Mouse (Mus musculus): ENCODE data around the gene Peak1. TPM values are rescaled to one million over a fixed set of nuclear protein-coding genes. Genes with fewer than 3 reads are reported as not detected.

Gene Peak1
- polyA plus RNA-seq (2015; fragmentation: Nextera tagmentation; extraction: Ambion mirVana), result 2.3 and 2.6 TPM in 2 replicates

DNA sequence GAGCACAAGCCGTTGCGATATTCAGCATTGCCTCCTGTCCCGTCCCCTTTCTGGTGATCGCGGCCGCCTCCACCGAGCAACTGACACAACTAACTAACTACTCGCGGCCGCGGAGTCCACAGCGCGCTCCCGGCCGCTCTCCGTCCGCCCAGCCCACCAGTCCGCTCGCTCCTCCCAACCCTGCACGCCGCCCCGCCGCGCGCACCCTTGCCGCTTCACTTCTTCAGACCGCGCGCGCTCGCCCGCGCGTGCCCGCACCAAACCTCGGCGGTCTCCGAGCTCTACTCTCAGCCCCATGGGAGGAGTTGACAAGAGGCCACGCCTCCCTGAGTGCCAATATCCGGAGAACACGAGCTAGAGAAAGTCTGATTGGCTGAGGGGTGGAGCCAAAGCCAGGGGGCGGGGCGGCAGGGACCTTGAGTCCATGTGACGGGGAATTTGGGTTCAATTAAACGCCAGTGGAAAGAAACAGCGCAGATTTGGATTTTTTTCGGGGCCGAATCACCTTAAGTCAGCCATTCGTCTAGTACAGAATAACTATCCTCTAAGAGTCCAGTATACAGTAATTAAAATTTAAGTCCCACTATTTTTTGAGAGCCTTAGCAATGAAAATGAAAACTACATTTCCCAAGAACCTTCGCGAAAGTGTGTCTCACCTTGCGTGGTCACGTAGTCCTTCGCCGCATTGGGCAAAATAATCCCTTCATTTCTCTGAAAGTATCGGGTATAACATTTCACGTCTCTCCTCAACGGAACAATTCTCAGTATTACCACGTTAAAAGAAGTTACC, at the start of gene Peak1, which contains the start of gene Hmg20a:
TSS of gene Peak1 (minus strand) at position 120 of the 790 bp plus-strand sequence.
TSS of gene Hmg20a (plus strand) at position 662 of the 790 bp plus-strand sequence.
- peak within 1 kb of the TSS; percentile 96 for H3K4me2 ChIP-seq (ENCODE audit: low read depth, low read length)
- peak within 1 kb of the TSS; percentile 94 for H3K27ac ChIP-seq (ENCODE audit: low read depth)
- no peaks in the 10 kb centered on the region for H3K27me3 ChIP-seq (ENCODE audit: insufficient read depth, low read length)
- no peaks in the 10 kb centered on the region for H3K9me3 ChIP-seq (ENCODE audit: low read length)
- peaks cover 3% of the 10 kb centered on the region; the same call in 1 of the 2 replicates for H3K36me3 ChIP-seq (replicated peaks; ENCODE audit: insufficient read depth, low read length)
- peak within 1 kb of the TSS; percentile 79 for H3K4me3 ChIP-seq (ENCODE audit: low read depth, low read length)
- ATAC-seq (peak; percentile 96), DNase-seq (peak; percentile 100)
- peaks cover 9% of the 10 kb centered on the region; the same call in 1 of the 2 replicates for H3K4me1 ChIP-seq (ENCODE audit: insufficient read depth)
- under 1% methylated on average over 49 of the region's 59 CpGs for WGBS (ENCODE audit: insufficient replicate concordance)
- H3K9ac ChIP-seq (replicated peaks), result peak within 1 kb of the TSS; percentile 86
- TF ChIP-seq CTCF (IDR thresholded peaks at IDR 0.05; ENCODE audit: low read depth), result 0 out of 2 replicates have a peak, but pooled peaks have one; percentile 11
- TF ChIP-seq EP300 (IDR thresholded peaks at IDR 0.05; ENCODE audit: low read depth), result peak; percentile 42; the same call in 1 of the 2 replicates

DNA sequence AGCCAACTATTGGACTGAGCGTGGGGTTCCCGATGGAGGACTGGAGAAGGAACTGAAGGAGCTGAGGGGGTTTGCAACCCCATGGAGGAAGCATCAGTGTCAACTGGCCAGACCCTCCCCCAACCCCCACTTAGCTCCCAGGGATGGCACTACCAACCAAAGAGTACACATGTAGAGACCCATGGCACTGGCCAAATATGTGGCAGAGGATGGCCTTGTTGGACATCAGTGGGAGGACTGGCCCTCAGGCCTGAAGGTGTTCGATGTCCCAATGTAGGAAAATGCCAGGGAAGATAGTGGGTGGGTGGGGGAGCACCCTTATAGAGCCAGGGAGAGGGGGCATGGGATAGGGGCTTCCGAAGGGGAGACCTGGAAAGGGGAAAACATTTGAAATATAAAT, 48.4 kb upstream of the Peak1 start:
- no peak overlapping the region for H3K9ac ChIP-seq (replicated peaks)
- H3K4me3 ChIP-seq (ENCODE audit: low read depth, low read length), result no peak overlapping the region
- peaks cover 15% of the 10 kb centered on the region for H3K4me1 ChIP-seq (ENCODE audit: insufficient read depth)
- no peaks in the 10 kb centered on the region for H3K9me3 ChIP-seq (ENCODE audit: low read length)
- TF ChIP-seq CTCF (IDR thresholded peaks at IDR 0.05; ENCODE audit: low read depth), result no peak
- no peak for TF ChIP-seq EP300 (IDR thresholded peaks at IDR 0.05; ENCODE audit: low read depth)
- H3K4me2 ChIP-seq (ENCODE audit: low read depth, low read length), result no peak overlapping the region
- H3K27ac ChIP-seq (ENCODE audit: low read depth), result 0 out of 2 replicates have a peak overlapping the region, but pooled peaks have one; percentile 68
- H3K27me3 ChIP-seq (ENCODE audit: insufficient read depth, low read length), result no peaks in the 10 kb centered on the region
- 81% methylated on average over 4 of the region's 4 CpGs for WGBS (ENCODE audit: insufficient replicate concordance)
- H3K36me3 ChIP-seq (replicated peaks; ENCODE audit: insufficient read depth, low read length), result peaks cover 4% of the 10 kb centered on the region; the same call in 1 of the 2 replicates
- no peak for DNase-seq
- ATAC-seq, result no peak

GRCm38 (mm10) chr9:56464863-56465654, 47.2 kb upstream of the Peak1 start:
- peak overlapping the region; percentile 68; the same call in 1 of the 2 replicates for H3K27ac ChIP-seq (ENCODE audit: low read depth)
- peak overlapping the region; percentile 38 for H3K4me2 ChIP-seq (ENCODE audit: low read depth, low read length)
- DNase-seq, result peak; percentile 40
- no peak for TF ChIP-seq CTCF (IDR thresholded peaks at IDR 0.05; ENCODE audit: low read depth)
- TF ChIP-seq EP300 (IDR thresholded peaks at IDR 0.05; ENCODE audit: low read depth), result no peak
- H3K36me3 ChIP-seq (replicated peaks; ENCODE audit: insufficient read depth, low read length), result peaks cover 4% of the 10 kb centered on the region; the same call in 1 of the 2 replicates
- H3K9me3 ChIP-seq (ENCODE audit: low read length), result no peaks in the 10 kb centered on the region
- H3K27me3 ChIP-seq (ENCODE audit: insufficient read depth, low read length), result no peaks in the 10 kb centered on the region
- no peak overlapping the region for H3K9ac ChIP-seq (replicated peaks)
- H3K4me3 ChIP-seq (ENCODE audit: low read depth, low read length), result no peak overlapping the region
- peaks cover 15% of the 10 kb centered on the region for H3K4me1 ChIP-seq (ENCODE audit: insufficient read depth)
- 32% methylated on average over 23 of the region's 23 CpGs for WGBS (ENCODE audit: insufficient replicate concordance)
- ATAC-seq, result peak; percentile 62

DNA sequence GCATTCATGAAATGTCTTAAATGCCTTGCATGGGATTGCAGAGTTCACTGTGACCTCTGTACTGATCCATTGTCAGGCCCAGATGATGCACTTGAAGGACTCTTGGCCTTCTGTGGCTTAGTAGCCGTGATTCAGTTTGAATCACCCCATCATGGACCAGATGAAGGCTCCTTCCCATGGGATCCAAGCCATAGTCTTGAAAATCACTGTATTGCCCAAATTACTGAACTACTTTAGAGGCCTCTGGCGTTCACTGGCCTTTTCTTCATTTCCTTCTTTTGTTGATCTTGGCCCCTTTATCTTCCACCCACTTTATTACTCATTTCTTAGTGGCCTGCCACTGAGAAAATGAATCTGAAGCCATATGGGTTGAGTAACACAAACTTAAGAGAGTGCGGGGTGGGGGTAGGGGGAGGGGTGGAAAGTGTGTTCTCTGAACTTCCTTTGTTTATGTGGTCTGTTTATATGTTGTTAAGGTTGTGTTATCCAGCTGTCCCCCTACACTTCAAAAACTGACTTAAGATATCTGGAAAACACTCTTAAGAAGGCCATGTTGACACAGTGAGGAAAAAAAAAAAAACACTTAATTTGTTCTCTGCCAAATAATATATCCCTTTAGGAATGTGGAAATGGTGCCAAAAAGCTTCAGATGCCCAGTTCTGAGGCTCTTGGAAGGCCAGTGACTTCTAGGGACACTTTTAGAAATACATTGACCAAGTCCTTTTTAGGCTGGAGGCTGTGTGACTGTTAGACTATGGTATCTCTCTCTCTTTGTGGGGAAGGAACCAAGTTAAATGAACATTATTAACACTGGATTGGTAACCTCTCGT, 46.0 kb upstream of the Peak1 start:
- peak; percentile 36; the same call in 1 of the 2 replicates for ATAC-seq

GRCm38 (mm10) chr9:56463046-56463445, 45.2 kb upstream of the Peak1 start:
- ATAC-seq (no peak), DNase-seq (no peak)
- 86% methylated on average over 2 of the region's 2 CpGs for WGBS (ENCODE audit: insufficient replicate concordance)
- H3K27ac ChIP-seq (ENCODE audit: low read depth), result 0 out of 2 replicates have a peak overlapping the region, but pooled peaks have one; percentile 18
- peaks cover 15% of the 10 kb centered on the region for H3K4me1 ChIP-seq (ENCODE audit: insufficient read depth)
- no peak overlapping the region for H3K4me3 ChIP-seq (ENCODE audit: low read depth, low read length)
- H3K4me2 ChIP-seq (ENCODE audit: low read depth, low read length), result no peak overlapping the region
- no peak overlapping the region for H3K9ac ChIP-seq (replicated peaks)
- H3K36me3 ChIP-seq (replicated peaks; ENCODE audit: insufficient read depth, low read length), result peaks cover 4% of the 10 kb centered on the region; the same call in 1 of the 2 replicates
- H3K9me3 ChIP-seq (ENCODE audit: low read length), result no peaks in the 10 kb centered on the region
- TF ChIP-seq CTCF (IDR thresholded peaks at IDR 0.05; ENCODE audit: low read depth) (no peak), EP300 (IDR thresholded peaks at IDR 0.05; ENCODE audit: low read depth) (no peak)
- no peaks in the 10 kb centered on the region for H3K27me3 ChIP-seq (ENCODE audit: insufficient read depth, low read length)

More for the DNA sequence above, 46.0 kb upstream of the Peak1 start:
- Histone ChIP-seq H3K36me3 (replicated peaks; ENCODE audit: insufficient read depth, low read length) (peaks cover 4% of the 10 kb centered on the region; the same call in 1 of the 2 replicates), H3K4me3 (ENCODE audit: low read depth, low read length) (no peak overlapping the region), H3K4me1 (ENCODE audit: insufficient read depth) (peaks cover 15% of the 10 kb centered on the region), H3K4me2 (ENCODE audit: low read depth, low read length) (no peak overlapping the region), H3K9ac (replicated peaks) (no peak overlapping the region), H3K27ac (ENCODE audit: low read depth) (peak overlapping the region; percentile 35; the same call in 1 of the 2 replicates), H3K9me3 (ENCODE audit: low read length) (no peaks in the 10 kb centered on the region), H3K27me3 (ENCODE audit: insufficient read depth, low read length) (no peaks in the 10 kb centered on the region)
- peak; percentile 23 for DNase-seq
- TF ChIP-seq EP300 (IDR thresholded peaks at IDR 0.05; ENCODE audit: low read depth) (no peak), CTCF (IDR thresholded peaks at IDR 0.05; ENCODE audit: low read depth) (no peak)
- WGBS (ENCODE audit: insufficient replicate concordance), result 63% methylated on average over 4 of the region's 4 CpGs

Measured in liver, postnatal 0 days (tissue).